Mouse (Mus musculus) spleen, adult 2 months (tissue): ENCODE measurements around the gene Tmem54.

Experiments used
- CTCF ChIP-seq: fragments of 200-500 bp; IDR thresholded peaks from 2 replicates; pipeline ENCODE4 v1.5.1; 2011; ENCODE audit warnings: mild to moderate bottlenecking, inconsistent platforms; ENCODE audit not compliant: insufficient read depth, insufficient read length, insufficient replicate concordance; ENCODE audit errors: extremely low read depth
- POLR2A ChIP-seq: fragments of 200-500 bp; IDR thresholded peaks from 2 replicates; pipeline ENCODE4 v1.6.1; 2011; ENCODE audit warnings: low read depth, low read length, inconsistent platforms

GRCm38 (mm10) chr4:129149321-129149720, 44.0 kb downstream of the Tmem54 start:
- TF ChIP-seq POLR2A = no peak
- TF ChIP-seq CTCF = no peak
